Mouse (Mus musculus): ENCODE measurements at regions not wholly inside any gene's neighbourhood (a gene's known extent, or its start where the extent isn't known, plus 50 kb on each side); places are given as distances from the start of the nearest gene placed in this dataset.

DNA sequence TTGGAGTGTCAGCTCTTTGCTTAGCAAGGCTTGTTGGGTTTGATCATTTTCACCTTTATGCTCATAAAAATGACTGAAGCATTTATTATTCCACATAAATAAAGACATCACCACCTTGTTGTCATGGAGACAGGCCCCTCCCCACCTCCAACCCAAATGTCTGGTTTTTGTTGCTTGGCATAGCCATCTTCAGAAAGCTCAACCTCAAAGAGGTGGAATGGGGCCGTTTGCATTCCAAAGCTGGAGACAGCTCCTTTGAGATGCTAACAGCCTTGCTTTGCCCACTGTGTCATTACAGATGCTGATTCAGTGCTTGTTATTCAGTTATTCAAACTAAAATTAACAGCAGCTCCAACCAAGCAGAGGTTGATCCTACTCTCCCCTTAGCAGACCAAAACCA lies 51.9 kb upstream of the Lgalsl start:
- Histone ChIP-seq H3K4me1 (no peaks in the 10 kb centered on the region), H3K9me3 (no peaks in the 10 kb centered on the region), H3K4me2 (replicated peaks) (no peak overlapping the region), H3K4me3 (no peak overlapping the region), H3K27me3 (no peaks in the 10 kb centered on the region), H3K9ac (replicated peaks) (no peak overlapping the region), H3K36me3 (no peaks in the 10 kb centered on the region), H3K27ac (replicated peaks) (no peak overlapping the region)
- 9% methylated on average over 1 of the region's 1 CpGs for WGBS
- no peak for ATAC-seq (replicated peaks)

DNA sequence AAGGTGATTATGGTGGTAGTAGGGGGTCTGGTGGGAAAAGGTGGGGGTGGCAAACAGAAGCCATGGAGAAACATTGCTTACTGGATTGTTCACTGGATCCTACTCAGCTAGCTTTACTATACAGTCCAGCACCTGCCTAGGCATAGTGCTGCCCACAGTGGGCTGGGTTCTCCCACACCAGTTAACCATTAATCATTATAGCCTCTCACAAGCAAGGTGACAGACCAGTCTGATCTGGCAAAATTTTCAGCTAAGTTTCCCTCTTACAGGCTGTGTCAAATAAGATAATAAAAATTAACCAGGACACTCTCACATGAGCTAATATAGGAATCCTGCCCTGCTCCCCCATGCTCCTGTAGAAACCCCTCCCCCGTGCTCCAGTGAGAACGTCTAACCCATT lies 53.1 kb upstream of the Lgalsl start:
- Histone ChIP-seq H3K4me3 (no peak overlapping the region), H3K9me3 (no peaks in the 10 kb centered on the region), H3K27ac (replicated peaks) (no peak overlapping the region), H3K4me2 (replicated peaks) (no peak overlapping the region), H3K36me3 (no peaks in the 10 kb centered on the region), H3K4me1 (no peaks in the 10 kb centered on the region), H3K27me3 (no peaks in the 10 kb centered on the region), H3K9ac (replicated peaks) (no peak overlapping the region)
- WGBS: 86% methylated on average over 2 of the region's 2 CpGs
- no peak for ATAC-seq (replicated peaks)

DNA sequence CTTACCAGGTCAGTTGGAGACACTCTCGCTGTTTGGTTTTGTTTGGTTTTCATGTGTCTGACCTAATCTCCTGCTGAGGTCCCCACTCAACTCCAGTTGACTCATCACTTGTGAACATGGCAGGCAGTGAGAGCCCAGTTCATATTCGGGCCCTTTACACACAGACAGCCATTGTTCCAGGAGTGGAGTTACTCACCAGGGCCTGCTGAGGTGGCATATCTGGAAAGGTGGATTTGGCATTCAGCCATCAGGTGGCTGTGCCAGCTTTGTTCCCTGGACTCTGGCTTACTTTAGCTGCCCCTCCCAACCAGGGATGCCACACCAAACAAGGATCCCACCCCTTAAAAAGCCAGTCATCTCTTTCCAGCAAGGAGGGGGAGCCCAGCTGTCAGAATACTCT lies 56.2 kb upstream of the Lgalsl start:
- WGBS: 88% methylated on average over 2 of the region's 2 CpGs
- H3K4me3 ChIP-seq: no peak overlapping the region
- no peak for ATAC-seq (replicated peaks)

DNA sequence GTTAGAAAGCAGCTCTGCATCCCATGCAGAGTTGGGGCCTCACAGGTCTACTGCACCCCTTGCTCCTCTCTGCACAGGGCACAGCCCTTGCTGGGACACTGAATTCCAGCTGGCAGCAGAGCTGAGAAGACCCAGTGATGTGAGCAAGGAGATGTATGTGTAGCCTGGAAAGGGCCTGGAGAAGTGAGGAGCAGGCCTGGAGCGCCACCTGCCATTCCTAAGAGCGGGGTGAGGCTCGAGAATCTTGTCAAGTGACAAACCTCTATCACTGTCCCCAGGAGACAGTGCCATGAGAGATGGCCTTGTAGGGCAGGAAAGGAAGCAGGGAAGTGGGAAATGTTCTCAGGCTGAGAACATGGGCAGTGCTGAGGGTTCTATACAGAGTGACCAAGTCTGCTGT lies 59.6 kb upstream of the Lgalsl start:
- WGBS: 75% methylated on average over 3 of the region's 3 CpGs
- ATAC-seq (replicated peaks): no peak

More for the DNA sequence above, 56.2 kb upstream of the Lgalsl start:
- Histone ChIP-seq H3K9ac (replicated peaks) (no peak overlapping the region), H3K27me3 (no peaks in the 10 kb centered on the region), H3K36me3 (no peaks in the 10 kb centered on the region), H3K4me2 (replicated peaks) (no peak overlapping the region), H3K27ac (replicated peaks) (no peak overlapping the region), H3K4me1 (no peaks in the 10 kb centered on the region), H3K9me3 (no peaks in the 10 kb centered on the region)

DNA sequence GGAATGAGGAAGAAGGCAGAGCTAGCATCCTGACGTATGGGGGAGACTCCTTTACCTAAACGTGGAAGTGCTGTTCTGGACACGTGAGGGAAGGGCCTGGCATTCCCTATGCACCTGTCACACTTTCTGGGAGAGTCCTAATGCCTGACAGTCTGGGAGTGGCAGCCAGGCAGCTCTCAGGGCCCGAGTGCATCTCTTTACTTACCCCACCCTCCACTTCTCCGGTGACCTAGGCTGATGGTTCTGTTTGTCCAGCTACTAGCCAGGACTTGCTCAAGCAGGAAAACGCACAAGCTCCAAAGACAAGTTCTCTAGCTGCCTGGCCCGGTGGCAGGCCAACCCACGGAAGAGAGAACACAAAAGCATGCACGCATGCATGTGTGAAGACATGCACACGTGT lies 60.9 kb upstream of the Lgalsl start:
- WGBS: 88% methylated on average over 10 of the region's 10 CpGs
- no peak for ATAC-seq (replicated peaks)
- H3K4me2 ChIP-seq (replicated peaks): no peak overlapping the region
- H3K9ac ChIP-seq (replicated peaks): no peak overlapping the region
- no peaks in the 10 kb centered on the region for H3K9me3 ChIP-seq
- H3K36me3 ChIP-seq: no peaks in the 10 kb centered on the region
- peaks cover 4% of the 10 kb centered on the region; the same call in 1 of the 2 replicates for H3K4me1 ChIP-seq
- H3K27ac ChIP-seq (replicated peaks): no peak overlapping the region
- H3K27me3 ChIP-seq: no peaks in the 10 kb centered on the region
- H3K4me3 ChIP-seq: no peak overlapping the region

More for the DNA sequence above, 59.6 kb upstream of the Lgalsl start:
- no peaks in the 10 kb centered on the region for H3K9me3 ChIP-seq
- H3K36me3 ChIP-seq: no peaks in the 10 kb centered on the region
- H3K4me2 ChIP-seq (replicated peaks): no peak overlapping the region
- H3K27ac ChIP-seq (replicated peaks): no peak overlapping the region
- no peak overlapping the region for H3K9ac ChIP-seq (replicated peaks)
- H3K4me1 ChIP-seq: no peaks in the 10 kb centered on the region
- no peaks in the 10 kb centered on the region for H3K27me3 ChIP-seq
- no peak overlapping the region for H3K4me3 ChIP-seq

DNA sequence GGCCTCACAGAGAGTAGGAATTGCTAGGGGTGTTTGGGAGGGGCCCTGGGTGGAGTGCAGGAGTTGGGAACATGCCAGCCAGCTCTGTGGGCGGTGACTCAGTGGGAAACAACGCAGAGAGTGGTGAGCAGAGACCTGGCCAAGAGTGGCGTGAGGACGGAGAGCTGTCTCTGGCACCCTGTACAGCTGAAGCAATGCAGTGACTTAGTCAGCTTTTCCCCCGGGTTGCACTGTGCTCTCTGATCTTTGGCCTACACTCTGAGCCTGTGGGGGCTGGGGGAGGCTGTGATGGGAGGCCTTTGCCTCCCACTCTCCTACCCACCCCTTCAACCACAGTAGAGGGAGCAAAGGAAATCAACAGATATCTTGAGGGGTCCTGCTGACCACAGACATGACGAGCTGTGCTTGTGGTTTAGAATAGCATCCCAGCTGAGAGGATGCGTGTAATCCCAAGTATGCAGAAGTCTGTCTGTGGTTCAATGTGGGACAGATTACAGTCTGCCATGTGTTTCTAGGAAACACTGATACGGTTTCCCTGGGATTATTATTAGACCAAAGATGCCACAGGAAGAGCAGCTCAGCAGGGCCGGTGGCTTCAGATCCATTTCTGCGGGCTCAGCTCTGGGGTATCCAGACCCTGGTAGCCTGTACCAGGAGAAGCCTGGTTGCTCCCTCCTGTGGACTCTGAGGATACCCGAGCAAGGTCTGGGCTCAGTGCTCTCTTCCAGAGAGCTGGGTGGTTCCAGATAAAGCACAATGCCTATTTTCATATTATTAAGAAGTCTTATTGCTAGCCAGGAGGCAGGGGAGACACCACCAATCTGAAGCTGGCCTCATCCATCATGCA lies 65.6 kb upstream of the Lgalsl start:
- no peak for ATAC-seq (replicated peaks)
- no peak overlapping the region for H3K9ac ChIP-seq (replicated peaks)
- no peak overlapping the region for H3K4me2 ChIP-seq (replicated peaks)
- 67% methylated on average over 11 of the region's 11 CpGs for WGBS
- H3K27me3 ChIP-seq: no peaks in the 10 kb centered on the region
- no peaks in the 10 kb centered on the region for H3K36me3 ChIP-seq
- H3K9me3 ChIP-seq: no peaks in the 10 kb centered on the region
- no peak overlapping the region for H3K4me3 ChIP-seq
- peaks cover 4% of the 10 kb centered on the region; the same call in 1 of the 2 replicates for H3K4me1 ChIP-seq
- H3K27ac ChIP-seq (replicated peaks): no peak overlapping the region

DNA sequence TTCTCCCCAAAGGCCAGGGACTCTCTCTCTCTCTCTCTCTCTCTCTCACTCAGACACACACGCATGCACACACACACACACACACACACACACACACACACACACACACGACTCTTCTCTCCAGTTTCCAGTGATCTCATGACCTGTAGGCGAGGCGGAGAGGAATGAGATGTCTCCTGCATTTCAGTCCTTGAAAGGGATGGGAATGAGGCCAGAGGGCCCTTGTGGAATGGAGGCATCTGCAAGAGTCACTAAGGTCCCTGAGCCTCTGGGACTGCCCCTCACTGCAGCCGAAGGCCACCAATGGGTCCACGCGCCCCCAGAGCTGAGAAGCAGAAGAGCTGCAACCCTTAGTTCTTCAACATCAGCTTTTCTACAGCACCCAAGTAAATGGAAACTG lies 66.6 kb upstream of the Lgalsl start:
- Histone ChIP-seq H3K36me3 (no peaks in the 10 kb centered on the region), H3K4me3 (no peak overlapping the region), H3K27ac (replicated peaks) (no peak overlapping the region), H3K9ac (replicated peaks) (no peak overlapping the region), H3K4me1 (peaks cover 4% of the 10 kb centered on the region; the same call in 1 of the 2 replicates), H3K4me2 (replicated peaks) (no peak overlapping the region), H3K27me3 (no peaks in the 10 kb centered on the region), H3K9me3 (no peaks in the 10 kb centered on the region)
- 90% methylated on average over 7 of the region's 7 CpGs for WGBS
- ATAC-seq (replicated peaks): no peak

DNA sequence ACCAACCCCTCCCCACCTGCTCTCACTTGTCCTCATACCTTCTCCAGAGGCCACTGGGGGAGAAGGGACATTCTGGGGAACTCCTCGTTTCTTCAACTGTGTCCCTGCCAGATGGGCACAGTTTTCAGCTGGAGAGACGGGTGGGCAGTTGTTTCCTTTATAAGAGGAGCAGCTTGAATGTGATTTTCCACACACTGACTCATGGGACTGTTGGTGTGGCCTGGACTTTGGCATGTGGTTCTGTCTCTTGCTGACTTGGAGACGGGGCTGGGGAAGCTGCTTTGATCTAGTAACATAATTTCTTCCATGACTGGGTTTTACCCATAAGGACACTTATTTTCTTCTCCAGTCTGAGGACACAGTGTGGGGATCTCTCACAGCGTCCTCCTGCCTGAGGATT lies 67.7 kb upstream of the Lgalsl start:
- WGBS: 72% methylated on average over 4 of the region's 4 CpGs
- no peaks in the 10 kb centered on the region for H3K9me3 ChIP-seq
- H3K27ac ChIP-seq (replicated peaks): no peak overlapping the region
- H3K4me2 ChIP-seq (replicated peaks): no peak overlapping the region
- ATAC-seq (replicated peaks): no peak
- peaks cover 4% of the 10 kb centered on the region; the same call in 1 of the 2 replicates for H3K4me1 ChIP-seq
- H3K36me3 ChIP-seq: no peaks in the 10 kb centered on the region
- H3K9ac ChIP-seq (replicated peaks): no peak overlapping the region
- no peak overlapping the region for H3K4me3 ChIP-seq
- no peaks in the 10 kb centered on the region for H3K27me3 ChIP-seq

DNA sequence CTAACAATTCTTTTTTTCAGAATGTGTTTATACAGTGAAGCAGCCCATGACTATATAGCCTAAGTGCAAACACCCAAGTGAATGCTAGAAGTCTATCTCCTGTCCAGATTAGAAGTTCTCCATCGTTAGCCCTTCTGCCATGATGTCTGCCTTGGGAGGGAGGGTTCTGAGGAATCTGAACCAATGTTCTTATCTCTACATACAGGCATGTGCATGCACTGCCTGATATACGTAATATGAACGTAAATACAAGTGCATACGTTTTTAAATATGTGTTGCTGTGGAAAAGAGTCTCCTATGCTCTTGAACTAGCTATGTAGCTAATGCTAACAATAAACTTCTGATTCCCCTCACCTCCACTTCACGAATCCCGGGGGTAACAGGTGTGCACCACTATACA lies 68.9 kb upstream of the Lgalsl start:
- Histone ChIP-seq H3K4me1 (peaks cover 4% of the 10 kb centered on the region; the same call in 1 of the 2 replicates), H3K27me3 (no peaks in the 10 kb centered on the region), H3K27ac (replicated peaks) (no peak overlapping the region), H3K4me3 (no peak overlapping the region), H3K4me2 (replicated peaks) (no peak overlapping the region), H3K36me3 (no peaks in the 10 kb centered on the region), H3K9me3 (no peaks in the 10 kb centered on the region), H3K9ac (replicated peaks) (no peak overlapping the region)
- no peak for ATAC-seq (replicated peaks)
- WGBS: 90% methylated on average over 6 of the region's 6 CpGs

DNA sequence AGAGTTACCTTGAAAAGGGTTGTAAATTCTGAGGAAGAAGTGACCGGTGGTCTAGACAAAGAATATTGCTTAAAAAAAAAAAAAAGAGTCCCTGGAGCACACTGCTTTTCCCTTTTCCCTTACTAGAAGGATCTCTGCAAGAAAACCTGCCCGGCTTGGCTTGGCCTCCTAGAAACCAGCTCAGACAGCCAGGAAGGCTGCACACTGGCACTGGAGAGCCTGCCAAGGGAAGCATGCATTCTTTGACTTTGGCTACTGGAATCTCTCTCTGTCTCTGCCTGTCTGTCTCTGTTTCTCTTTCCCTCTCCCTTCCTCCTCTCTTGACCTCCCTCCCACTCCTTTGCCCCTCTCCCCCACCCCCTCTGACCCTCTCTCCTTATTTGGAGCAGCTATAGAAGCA lies 71.1 kb upstream of the Lgalsl start:
- Histone ChIP-seq H3K4me2 (replicated peaks) (no peak overlapping the region), H3K4me3 (no peak overlapping the region), H3K4me1 (no peaks in the 10 kb centered on the region), H3K9ac (replicated peaks) (no peak overlapping the region), H3K9me3 (no peaks in the 10 kb centered on the region), H3K27me3 (no peaks in the 10 kb centered on the region), H3K27ac (replicated peaks) (no peak overlapping the region), H3K36me3 (no peaks in the 10 kb centered on the region)
- ATAC-seq (replicated peaks): no peak
- 60% methylated on average over 2 of the region's 2 CpGs for WGBS

DNA sequence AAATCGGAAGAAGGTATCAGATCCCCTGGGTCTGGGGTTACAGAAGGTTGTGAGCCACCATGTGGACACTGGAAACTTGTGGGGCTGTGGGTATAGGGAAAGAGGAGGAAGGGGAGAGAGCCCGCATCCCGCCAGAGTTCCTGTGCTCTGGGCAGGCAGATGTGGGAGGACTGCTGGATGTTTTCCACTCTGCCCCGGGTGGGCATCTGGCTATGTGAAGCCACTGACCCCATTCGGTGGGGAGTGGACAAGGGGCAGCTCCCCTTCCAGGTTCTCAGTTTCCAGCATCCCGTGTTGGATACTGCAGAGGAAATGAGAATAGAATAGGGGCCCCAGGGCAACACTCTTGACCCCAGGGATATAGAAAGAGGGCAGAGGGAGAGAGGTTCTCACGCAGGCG lies 72.1 kb upstream of the Lgalsl start:
- Histone ChIP-seq H3K9ac (replicated peaks) (no peak overlapping the region), H3K4me1 (no peaks in the 10 kb centered on the region), H3K4me3 (no peak overlapping the region), H3K27ac (replicated peaks) (no peak overlapping the region), H3K9me3 (no peaks in the 10 kb centered on the region), H3K4me2 (replicated peaks) (no peak overlapping the region), H3K27me3 (no peaks in the 10 kb centered on the region), H3K36me3 (no peaks in the 10 kb centered on the region)
- 81% methylated on average over 8 of the region's 8 CpGs for WGBS
- no peak for ATAC-seq (replicated peaks)

DNA sequence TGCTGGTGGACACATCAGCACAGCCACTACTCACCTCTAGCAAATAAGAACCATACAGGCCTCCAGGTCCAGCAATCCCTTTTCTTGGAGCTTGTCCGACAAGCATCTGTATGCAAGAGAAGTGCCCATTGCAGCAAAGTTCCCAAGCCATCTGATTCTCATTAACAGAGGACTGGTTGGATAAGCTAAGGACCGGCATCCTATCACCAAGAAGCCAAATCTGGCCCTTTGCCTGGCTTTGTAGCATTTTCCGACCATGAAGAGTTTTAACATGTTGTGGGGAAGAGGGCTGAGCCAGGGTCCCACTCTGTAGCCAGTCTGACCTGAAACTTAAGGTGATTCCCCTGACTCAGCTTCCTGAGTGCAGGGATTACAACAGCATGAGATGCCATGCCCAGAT lies 77.1 kb upstream of the Lgalsl start:
- Histone ChIP-seq H3K36me3 (no peaks in the 10 kb centered on the region), H3K27ac (replicated peaks) (no peak overlapping the region), H3K4me2 (replicated peaks) (no peak overlapping the region), H3K9me3 (no peaks in the 10 kb centered on the region), H3K9ac (replicated peaks) (no peak overlapping the region), H3K4me1 (no peaks in the 10 kb centered on the region), H3K27me3 (no peaks in the 10 kb centered on the region), H3K4me3 (no peak overlapping the region)
- no peak for ATAC-seq (replicated peaks)
- WGBS: 70% methylated on average over 3 of the region's 3 CpGs

DNA sequence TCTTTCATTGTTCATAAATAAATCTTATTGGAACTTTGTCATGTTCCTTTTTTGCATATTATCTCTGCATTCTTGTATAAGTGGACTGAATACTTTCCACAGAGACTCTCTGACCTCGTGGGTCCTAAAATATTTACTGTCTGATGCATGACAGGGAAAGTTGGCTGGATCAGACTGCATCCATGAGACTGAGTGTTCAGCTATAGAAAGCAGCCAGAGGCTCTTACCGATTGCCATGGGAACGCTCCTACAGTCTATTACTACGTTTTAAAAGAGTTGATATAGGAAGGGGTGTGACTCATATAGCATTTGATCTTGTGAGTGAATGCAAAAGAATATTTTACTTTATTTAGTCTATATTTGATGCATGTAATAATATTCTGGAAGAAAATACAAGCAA lies 77.6 kb upstream of the Lgalsl start:
- WGBS: 63% methylated on average over 4 of the region's 4 CpGs
- H3K4me1 ChIP-seq: no peaks in the 10 kb centered on the region
- H3K4me3 ChIP-seq: no peak overlapping the region
- no peaks in the 10 kb centered on the region for H3K27me3 ChIP-seq
- 0 out of 2 replicates have a peak, but pooled peaks have one; percentile 41 for ATAC-seq (replicated peaks)
- no peaks in the 10 kb centered on the region for H3K9me3 ChIP-seq
- no peaks in the 10 kb centered on the region for H3K36me3 ChIP-seq
- no peak overlapping the region for H3K4me2 ChIP-seq (replicated peaks)
- no peak overlapping the region for H3K27ac ChIP-seq (replicated peaks)
- H3K9ac ChIP-seq (replicated peaks): no peak overlapping the region
